Mouse (Mus musculus): Measurements from ENCODE around the gene Vmn1r117. TPM values are rescaled to one million over a fixed set of nuclear protein-coding genes. Genes with fewer than 3 reads are reported as not detected.
"Not testable (repeated sequence)": the region's sequence is repeated elsewhere in the genome, so short reads cannot be mapped to it uniquely, and the experiment has no call there.

Vmn1r117 gene
- total RNA-seq (2021): not detected
- long read RNA-seq, experiment 1: 0 reads
- long read RNA-seq, experiment 2: 0 reads

DNA sequence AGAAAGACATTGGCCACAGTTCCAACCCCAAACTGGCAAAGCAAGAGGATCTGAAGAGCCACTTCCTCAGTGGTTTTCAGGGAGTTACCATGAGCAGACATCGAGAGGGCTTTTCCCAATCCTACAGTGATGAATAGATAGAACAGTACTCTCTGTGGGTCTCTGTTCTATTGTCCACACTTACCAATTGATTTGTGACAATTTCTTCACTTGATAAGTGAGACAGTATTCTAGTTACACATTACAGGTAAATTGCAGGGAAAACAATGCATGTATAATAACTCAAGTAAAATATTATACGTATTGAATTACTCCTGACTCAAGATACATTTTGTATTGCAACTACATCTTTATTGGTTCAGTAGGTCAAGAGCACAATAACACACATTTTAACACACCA lies at the start of gene Vmn1r117:
Gene Vmn1r117, minus strand, starts transcription at position 101 of the 400 bp plus-strand sequence.
- intact Hi-C loops (cut with DNase I); DNase-seq: not testable (repeated sequence)

DNA sequence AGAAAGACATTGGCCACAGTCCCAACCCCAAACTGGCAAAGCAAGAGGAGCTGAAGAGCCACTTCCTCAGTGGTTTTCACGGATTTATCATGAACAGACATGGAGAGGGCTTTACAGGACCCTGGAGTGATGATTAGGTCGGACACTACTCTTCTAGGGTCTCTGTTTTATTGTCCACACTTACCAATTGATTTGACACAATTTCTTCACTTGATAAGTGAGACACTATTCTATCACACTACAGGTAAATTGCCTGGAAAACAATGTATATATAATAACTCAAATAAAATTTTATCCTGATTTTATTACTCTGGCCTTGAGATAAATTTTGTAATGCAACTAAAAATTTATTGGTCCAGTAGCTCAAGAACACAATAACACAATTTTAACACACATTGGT lies 28.3 kb upstream of the Vmn1r117 start, which contains the start of gene Vmn1r118:
Gene Vmn1r118, minus strand, starts transcription at position 101 of the 400 bp plus-strand sequence.
- intact Hi-C loops (cut with DNase I); DNase-seq: not testable (repeated sequence)

DNA sequence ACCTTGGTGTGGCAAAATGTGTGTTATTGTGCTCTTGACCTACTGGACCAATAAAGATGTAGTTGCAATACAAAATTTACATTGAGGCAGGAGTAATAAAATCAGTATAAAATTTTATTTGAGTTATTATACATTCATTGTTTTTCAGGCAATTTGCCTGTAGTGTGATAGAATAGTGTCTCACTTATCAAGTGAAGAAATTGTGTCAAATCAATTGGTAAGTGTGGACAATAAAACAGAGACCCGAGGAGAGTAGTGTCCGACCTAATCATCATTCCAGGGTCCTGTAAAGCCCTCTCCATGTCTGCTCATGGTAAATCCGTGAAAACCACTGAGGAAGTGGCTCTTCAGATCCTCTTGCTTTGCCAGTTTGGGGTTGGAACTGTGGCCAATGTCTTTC lies 12.0 kb downstream of the Vmn1r117 start, which contains the start of gene Vmn1r116:
Gene Vmn1r116, plus strand, starts transcription at position 301 of the 400 bp plus-strand sequence.
- DNase-seq; intact Hi-C loops (cut with DNase I): not testable (repeated sequence)

DNA sequence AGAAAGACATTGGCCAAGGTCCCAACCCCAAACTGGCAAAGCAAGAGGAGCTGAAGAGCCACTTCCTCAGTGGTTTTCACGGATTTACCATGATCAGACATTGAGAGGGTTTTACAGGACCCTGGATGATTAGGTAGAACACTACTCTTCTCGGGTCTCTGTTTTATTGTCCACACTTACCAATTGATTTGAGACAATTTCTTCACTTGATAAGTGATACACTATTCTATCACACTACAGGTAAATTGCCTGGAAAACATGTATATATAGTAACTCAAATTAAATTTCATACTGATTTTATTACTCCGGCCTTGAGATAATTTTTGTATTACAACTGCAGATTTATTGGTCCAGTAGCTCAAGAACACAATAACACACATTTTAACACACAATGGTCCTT lies 39.0 kb downstream of the Vmn1r117 start, which contains the start of gene Vmn1r115:
Gene Vmn1r115, minus strand, starts transcription at position 101 of the 400 bp plus-strand sequence.
- intact Hi-C loops (cut with DNase I); DNase-seq: not testable (repeated sequence)

Other genes starting within 250 kb of the Vmn1r117 start
- gene Vmn1r107, start 215.2 kb downstream of the Vmn1r117 start, total RNA-seq (2021): not detected
- gene Vmn1r111, start 180.9 kb downstream of the Vmn1r117 start, total RNA-seq (2021): not detected
- not detected for gene Gm10668, start 153.5 kb downstream of the Vmn1r117 start, total RNA-seq (2021)
- gene Vmn1r112, start 112.9 kb downstream of the Vmn1r117 start, total RNA-seq (2021): not detected
- gene Vmn1r113, start 96.8 kb downstream of the Vmn1r117 start, total RNA-seq (2021): not detected
- gene Vmn1r114, start 71.9 kb downstream of the Vmn1r117 start, total RNA-seq (2021): not detected
- gene Vmn1r115, start 39.1 kb downstream of the Vmn1r117 start, total RNA-seq (2021): not detected
- not detected for gene Vmn1r116, start 11.9 kb downstream of the Vmn1r117 start, total RNA-seq (2021)
- gene Vmn1r118, start 28.2 kb upstream of the Vmn1r117 start, total RNA-seq (2021): not detected
- gene Vmn1r119, start 128.3 kb upstream of the Vmn1r117 start, total RNA-seq (2021): not detected
- gene Vmn1r120, start 169.7 kb upstream of the Vmn1r117 start, total RNA-seq (2021): not detected
- not detected for gene Vmn1r121, start 214.4 kb upstream of the Vmn1r117 start, total RNA-seq (2021)